Mouse (Mus musculus) layer of hippocampus, adult 11-12 months (tissue): ENCODE measurements around the gene Scgb1b2.

Experiments
- DNase-seq: peaks from one replicate; pipeline ENCODE4 v3.0.0; 2022; ENCODE audit warnings: low spot score

Gene Scgb1b2

DNA sequence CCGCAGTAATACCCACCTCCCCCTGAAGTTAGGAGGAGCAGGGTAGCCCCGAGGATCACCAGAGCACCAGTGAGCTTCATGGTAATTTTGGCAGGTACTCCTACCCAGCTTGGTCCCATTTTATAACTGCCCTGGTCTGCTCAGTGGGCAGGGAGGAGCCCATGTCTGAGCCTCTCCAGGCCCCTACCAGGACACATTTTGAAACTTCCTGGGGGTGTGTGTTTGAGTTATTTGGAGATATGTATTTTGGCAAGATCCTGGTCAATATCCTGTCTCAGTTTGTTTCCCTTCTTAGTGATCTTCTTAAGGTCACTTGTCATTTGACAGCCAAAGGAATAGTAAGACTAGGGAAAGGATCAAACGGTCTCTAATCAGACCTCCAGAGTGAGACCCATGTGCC lies at the start of gene Scgb1b2:
TSS of gene Scgb1b2 (minus strand) at position 101 of the 400 bp plus-strand sequence.
- no peak for DNase-seq

DNA sequence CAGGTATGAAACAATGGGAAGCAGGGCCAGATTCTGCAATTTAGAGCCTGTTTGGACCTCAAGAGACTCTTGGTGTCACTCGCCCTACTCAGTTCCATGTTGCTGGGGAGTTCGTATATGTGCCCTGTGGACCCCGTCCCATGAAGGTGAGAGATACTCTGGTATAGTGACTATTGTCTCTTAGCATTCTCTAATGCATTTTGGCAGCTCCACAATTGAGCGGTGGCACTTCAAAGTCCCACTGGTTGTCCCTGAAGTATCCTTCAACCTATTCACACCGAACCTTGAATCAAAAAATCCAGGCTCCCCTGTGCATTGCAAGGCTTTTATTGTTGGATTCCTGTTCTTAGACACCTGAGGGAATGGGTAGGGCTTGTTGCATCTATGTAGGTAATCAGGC lies 1.4 kb downstream of the Scgb1b2 start, which contains the start of gene Scgb2b2:
TSS of gene Scgb2b2 (plus strand) at position 301 of the 400 bp plus-strand sequence.
- DNase-seq = no peak
